9 mouse cellular contexts compared by ENCODE assay signal in genomic region chr6:134947311-134948087, GRCm38 (mm10). TPM values are rescaled to one million over a fixed set of nuclear protein-coding genes. Genes with fewer than 3 reads are reported as not detected.
A peak's percentile ranks its signal among the peaks of the same experiment; 100 is the strongest.
DNase-seq lines count a peak whose midpoint lies in the region; ATAC-seq and TF ChIP-seq lines count a peak whose summit lies in the region.
"Had no signal": no experiment of that assay in that cellular context is flagged by ENCODE, and none has a peak within 500 bp of the region (broad histone marks: within the 10 kb centered on the region; RNA-seq: fewer than 3 reads in every experiment).

No protein-coding gene starts in this region.

- no peak for ATAC-seq in G1E (ENCODE audit: extremely low read depth, insufficient number of reproducible peaks, low FRiP score, poor library complexity, severe bottlenecking)

- intact Hi-C loops in gastrocnemius, adult 2 months (cut with DNase I) = loop anchor here (2.0 kb wide), 1 partner anchor 75 kb away; no protein-coding TSS in a partner anchor

- no peaks in the 10 kb centered on the region for H3K27me3 ChIP-seq in G1E (ENCODE audit: insufficient read depth, low read length)
- H3K27me3 ChIP-seq: heart, embryonic 15.5 days had no signal

- H3K4me3 ChIP-seq in G1E (ENCODE audit: low read depth, low read length) = no peak overlapping the region; the same call in 1 of the 2 replicates
- H3K4me3 ChIP-seq in gastrocnemius, adult 2 months = peak overlapping the region; percentile 47
- H3K4me3 ChIP-seq: heart, embryonic 15.5 days had no signal

- peaks cover 59% of the 10 kb centered on the region for H3K4me1 ChIP-seq in G1E (ENCODE audit: insufficient read depth, low read depth, low read length)

- H3K27ac ChIP-seq in gastrocnemius, adult 2 months = peak overlapping the region; percentile 58
- H3K27ac ChIP-seq: heart, embryonic 15.5 days had no signal

- no peaks in the 10 kb centered on the region for H3K9me3 ChIP-seq in G1E (replicated peaks)
- H3K9me3 ChIP-seq: heart, embryonic 15.5 days had no signal

- peak; percentile 90 for DNase-seq in 3T3-L1 (ENCODE audit: low read depth, low spot score)
- DNase-seq in G1E (ENCODE audit: low spot score) = no peak
- peak; percentile 84 for DNase-seq in cerebellum, adult 9-10 months
- peak; percentile 76 for DNase-seq in gastrocnemius, adult 2 months
- peak; percentile 87 for DNase-seq in kidney, adult 9 months
- peak; percentile 67 to 71 for DNase-seq in lung, adult 18-20 months
- DNase-seq in retina, embryonic 14.5 days (ENCODE audit: low spot score) = peak; percentile 80
- peak; percentile 81 for DNase-seq in thymus, postnatal 4 days

- peak; percentile 33; the same call in 1 of the 2 replicates for TF ChIP-seq CTCF in G1E (IDR thresholded peaks at IDR 0.05; ENCODE audit: low read depth, low read length)
- TF ChIP-seq CTCF in gastrocnemius, adult 2 months (IDR thresholded peaks at IDR 0.05) = peak; percentile 83

- H3K36me3 ChIP-seq in G1E (replicated peaks) = peaks cover 65% of the 10 kb centered on the region

RNA-seq across cellular contexts. Expression of gene Cdkn1b, which starts 27.3 kb away (rescaled TPM):
- 88.0 and 88.8 TPM in 2 replicates for total RNA-seq in G1E (2014; fragmentation: Nextera tagmentation)
- total RNA-seq in G1E (2017) = 79.3 and 87.1 TPM in 2 replicates
- polyA plus RNA-seq in G1E (2012) = 34.6 and 34.8 TPM in 2 replicates
- total RNA-seq in gastrocnemius, adult 2 months (2021) = 10 to 100 TPM; 36.1 to 41.8 TPM

RNA-seq across cellular contexts. Expression of gene Apold1, which starts 34.0 kb away (rescaled TPM):
- total RNA-seq in G1E (2014; fragmentation: Nextera tagmentation) (0.83 and 1.5 TPM in 2 replicates), G1E (2017) (0.98 and 0.99 TPM in 2 replicates)
- 0.16 and 0.19 TPM in 2 replicates for polyA plus RNA-seq in G1E (2012)
- total RNA-seq in gastrocnemius, adult 2 months (2021) = 1 to 10 TPM; 1.0 to 5.0 TPM

RNA-seq across cellular contexts. Expression of gene Gpr19, which starts 49.1 kb away (rescaled TPM):
- 22.5 and 25.0 TPM in 2 replicates for total RNA-seq in G1E (2014; fragmentation: Nextera tagmentation)
- 11.2 and 11.7 TPM in 2 replicates for total RNA-seq in G1E (2017)
- polyA plus RNA-seq in G1E (2012) = 2.3 and 3.5 TPM in 2 replicates
- total RNA-seq in gastrocnemius, adult 2 months (2021) = 1 to 10 TPM; 4.0 to 4.1 TPM
